Mouse (Mus musculus) limb, embryonic 11.5 days (tissue): Measurements from ENCODE around the gene Foxk1. TPM values are rescaled to one million over a fixed set of nuclear protein-coding genes. Genes with fewer than 3 reads are reported as not detected.

ENCODE experiments used
- ATAC-seq: fragments of 200-750 bp; cut with Nextera tagmentation; 2 replicates; pipeline ENCODE4 v1.8.0; 2017; ENCODE audit warnings: low read depth; ENCODE audit not compliant: insufficient number of reproducible peaks, low FRiP score, low TSS enrichment
- DNase-seq: peaks from one replicate; pipeline ENCODE4 v3.0.0-alpha.2; 2015; ENCODE audit warnings: low spot score
- H3K27ac ChIP-seq: fragments of 300-500 bp; sonication (generic); replicated peaks from 2 replicates; pipeline ENCODE4 v1.5.1; 2014; ENCODE audit warnings: low read depth, mild to moderate bottlenecking, low read length
- H3K27me3 ChIP-seq: fragments of 300-500 bp; sonication (generic); 2 replicates; pipeline ENCODE4 v1.6.1; 2014; ENCODE audit warnings: mild to moderate bottlenecking, low read length, mixed read lengths; ENCODE audit not compliant: control insufficient read depth, insufficient read depth
- H3K36me3 ChIP-seq: fragments of 300-500 bp; sonication (generic); 2 replicates; pipeline ENCODE4 v1.6.1; 2014; ENCODE audit warnings: mild to moderate bottlenecking, low read length, moderate library complexity, mixed read lengths; ENCODE audit not compliant: control insufficient read depth, insufficient read depth
- H3K4me1 ChIP-seq: fragments of 300-500 bp; sonication (generic); 2 replicates; pipeline ENCODE4 v1.6.1; 2014; ENCODE audit warnings: low read length, mixed read lengths; ENCODE audit not compliant: control insufficient read depth, insufficient read depth
- H3K4me2 ChIP-seq: fragments of 300-500 bp; sonication (generic); 2 replicates; pipeline ENCODE4 v1.6.1; 2014; ENCODE audit warnings: low read depth, mild to moderate bottlenecking, moderate library complexity; ENCODE audit not compliant: severe bottlenecking
- H3K4me3 ChIP-seq: fragments of 300-500 bp; sonication (generic); 2 replicates; pipeline ENCODE4 v1.5.1; 2014; ENCODE audit warnings: low read depth, low read length
- H3K9ac ChIP-seq: fragments of 300-500 bp; sonication (generic); 2 replicates; pipeline ENCODE4 v1.6.1; 2014; ENCODE audit warnings: mild to moderate bottlenecking, low read length
- H3K9me3 ChIP-seq: fragments of 300-500 bp; sonication (generic); 2 replicates; pipeline ENCODE4 v1.6.1; 2016; ENCODE audit warnings: low read length; ENCODE audit not compliant: control insufficient read depth
- WGBS: fragments of 180-500 bp; shearing (Covaris S2); extraction: QIAGEN DNeasy Blood & Tissue Kit; methylation state at CpG from one replicate; pipeline ENCODE4 v1.1.7; 2014; 5-methylcytosine and 5-hydroxymethylcytosine counted together
- polyA plus RNA-seq: library from polyadenylated mRNA; unstranded; fragments of >200 nt; fragmentation: Nextera tagmentation; extraction: Ambion mirVana; gene quantifications from 2 replicates; pipeline ENCODE4 v1.2.1, GENCODE M21; 2014

Gene Foxk1
- polyA plus RNA-seq, 1 experiment from 2014 or later, result 3.3 TPM

DNA sequence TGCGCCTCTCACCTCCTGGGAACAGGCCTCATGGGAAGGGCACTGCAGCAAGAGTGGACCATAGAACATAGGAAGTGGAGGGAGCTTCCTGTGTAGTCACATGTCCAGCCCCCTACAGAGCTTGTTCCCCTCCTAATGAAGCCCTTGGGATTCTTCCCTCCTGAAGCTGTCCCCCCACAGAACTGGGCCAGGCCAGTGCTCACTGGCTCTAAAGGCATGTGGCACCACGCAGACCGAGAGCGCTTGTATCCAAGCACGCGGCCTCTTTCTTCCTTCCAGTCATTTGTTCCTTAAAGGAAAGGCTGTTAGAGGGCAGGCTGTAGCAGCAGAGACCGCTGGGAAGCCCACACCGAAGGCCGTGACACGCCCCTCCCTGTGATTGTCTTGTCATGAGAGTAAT, 26.6 kb downstream of the Foxk1 start:
- Histone ChIP-seq H3K9ac (no peak overlapping the region), H3K27me3 (no peaks in the 10 kb centered on the region), H3K27ac (no peak overlapping the region), H3K4me3 (no peak overlapping the region), H3K36me3 (no peaks in the 10 kb centered on the region), H3K9me3 (no peaks in the 10 kb centered on the region), H3K4me1 (peaks cover 6% of the 10 kb centered on the region; the same call in 1 of the 2 replicates), H3K4me2 (no peak overlapping the region)
- WGBS, result 77% methylated on average over 10 of the region's 10 CpGs
- ATAC-seq, result no peak
- DNase-seq, result no peak

- H3K27ac ChIP-seq, result no peak overlapping the region
- peaks cover 6% of the 10 kb centered on the region; the same call in 1 of the 2 replicates for H3K4me1 ChIP-seq
- no peak overlapping the region for H3K4me2 ChIP-seq
- no peaks in the 10 kb centered on the region for H3K9me3 ChIP-seq
- no peak overlapping the region for H3K9ac ChIP-seq
- no peak for ATAC-seq
- H3K4me3 ChIP-seq, result no peak overlapping the region
- no peaks in the 10 kb centered on the region for H3K27me3 ChIP-seq
- no peaks in the 10 kb centered on the region for H3K36me3 ChIP-seq
- WGBS, result 91% methylated on average over 6 of the region's 6 CpGs
- no peak for DNase-seq
These were observed 27.4 kb downstream of the Foxk1 start for GRCm38 (mm10) chr5:142428691-142429090.

- 68% methylated on average over 12 of the region's 12 CpGs for WGBS
- DNase-seq (no peak), ATAC-seq (no peak)
- no peaks in the 10 kb centered on the region for H3K4me1 ChIP-seq
- no peak overlapping the region for H3K4me3 ChIP-seq
- H3K36me3 ChIP-seq, result peaks cover 2% of the 10 kb centered on the region; the same call in 1 of the 2 replicates
- H3K9ac ChIP-seq, result no peak overlapping the region
- no peaks in the 10 kb centered on the region for H3K9me3 ChIP-seq
- H3K27ac ChIP-seq, result no peak overlapping the region
- no peak overlapping the region for H3K4me2 ChIP-seq
- H3K27me3 ChIP-seq, result no peaks in the 10 kb centered on the region
These were observed 29.7 kb downstream of the Foxk1 start for GRCm38 (mm10) chr5:142431029-142431428.

DNA sequence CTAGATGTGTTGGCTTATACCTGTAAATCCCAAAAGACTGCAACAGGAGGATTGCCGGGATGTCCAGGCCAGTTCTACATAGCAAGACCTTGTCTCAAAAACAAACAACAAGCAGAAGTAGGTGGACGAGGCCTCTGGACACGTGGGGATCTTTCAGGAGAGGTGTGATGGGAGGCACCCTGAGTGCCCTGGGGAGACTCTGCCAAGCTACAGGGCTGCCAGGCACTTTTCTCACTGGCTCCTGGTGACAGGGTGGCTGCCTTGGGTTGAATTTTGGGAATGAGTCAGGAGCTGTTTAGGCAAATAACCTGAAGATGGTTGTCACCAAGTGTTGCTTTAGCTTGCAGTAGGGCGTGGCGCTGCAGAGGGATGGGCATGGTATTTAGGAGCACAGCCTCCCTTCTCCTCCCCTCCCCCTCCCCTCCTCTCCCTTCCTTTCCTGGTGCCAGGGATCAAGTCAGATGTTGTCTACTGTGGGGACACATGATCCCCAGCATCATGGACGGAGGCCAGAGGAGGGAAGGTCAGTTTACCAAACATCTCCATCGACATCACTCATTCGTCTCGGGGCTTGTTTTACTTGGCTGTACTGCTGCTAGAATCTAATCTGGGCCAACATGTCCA, 30.6 kb downstream of the Foxk1 start:
- H3K4me2 ChIP-seq, result no peak overlapping the region
- DNase-seq (no peak), ATAC-seq (no peak)
- H3K9ac ChIP-seq, result no peak overlapping the region
- peaks cover 6% of the 10 kb centered on the region for H3K36me3 ChIP-seq
- H3K27me3 ChIP-seq, result no peaks in the 10 kb centered on the region
- no peaks in the 10 kb centered on the region for H3K9me3 ChIP-seq
- 89% methylated on average over 9 of the region's 9 CpGs for WGBS
- H3K4me3 ChIP-seq, result no peak overlapping the region
- H3K27ac ChIP-seq, result no peak overlapping the region
- no peaks in the 10 kb centered on the region for H3K4me1 ChIP-seq

DNA sequence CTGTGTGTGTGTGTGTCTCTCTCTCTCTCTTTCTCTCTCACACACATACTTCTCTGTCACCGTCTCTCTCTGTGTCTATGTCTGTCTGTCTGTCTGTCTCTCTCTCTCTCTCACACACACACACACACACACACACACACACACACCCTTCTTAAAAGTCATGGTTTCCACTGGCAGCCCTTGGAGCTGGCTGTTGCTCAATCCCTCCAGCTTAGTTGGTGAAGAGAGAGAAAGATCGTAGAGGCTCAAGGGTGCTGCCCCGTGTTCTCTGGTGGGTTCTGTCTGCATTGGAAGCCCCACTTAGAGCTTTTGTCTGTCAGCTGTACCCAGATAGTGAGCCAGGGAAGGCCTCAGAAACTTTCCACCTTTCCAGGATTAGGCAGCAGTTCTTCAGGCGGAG, 31.4 kb downstream of the Foxk1 start:
- DNase-seq, result no peak
- no peak for ATAC-seq
- peaks cover 6% of the 10 kb centered on the region for H3K36me3 ChIP-seq
- H3K27me3 ChIP-seq, result no peaks in the 10 kb centered on the region
- no peaks in the 10 kb centered on the region for H3K9me3 ChIP-seq
- no peak overlapping the region for H3K4me3 ChIP-seq
- no peak overlapping the region for H3K27ac ChIP-seq
- no peaks in the 10 kb centered on the region for H3K4me1 ChIP-seq
- WGBS, result 92% methylated on average over 4 of the region's 4 CpGs
- no peak overlapping the region for H3K9ac ChIP-seq
- no peak overlapping the region for H3K4me2 ChIP-seq

GRCm38 (mm10) chr5:142434052-142434451, 32.8 kb downstream of the Foxk1 start:
- Histone ChIP-seq H3K36me3 (peaks cover 6% of the 10 kb centered on the region), H3K9me3 (no peaks in the 10 kb centered on the region), H3K4me3 (no peak overlapping the region), H3K27me3 (no peaks in the 10 kb centered on the region), H3K4me1 (no peaks in the 10 kb centered on the region), H3K9ac (no peak overlapping the region), H3K27ac (no peak overlapping the region), H3K4me2 (no peak overlapping the region)
- no peak for ATAC-seq
- 92% methylated on average over 5 of the region's 5 CpGs for WGBS
- no peak for DNase-seq

DNA sequence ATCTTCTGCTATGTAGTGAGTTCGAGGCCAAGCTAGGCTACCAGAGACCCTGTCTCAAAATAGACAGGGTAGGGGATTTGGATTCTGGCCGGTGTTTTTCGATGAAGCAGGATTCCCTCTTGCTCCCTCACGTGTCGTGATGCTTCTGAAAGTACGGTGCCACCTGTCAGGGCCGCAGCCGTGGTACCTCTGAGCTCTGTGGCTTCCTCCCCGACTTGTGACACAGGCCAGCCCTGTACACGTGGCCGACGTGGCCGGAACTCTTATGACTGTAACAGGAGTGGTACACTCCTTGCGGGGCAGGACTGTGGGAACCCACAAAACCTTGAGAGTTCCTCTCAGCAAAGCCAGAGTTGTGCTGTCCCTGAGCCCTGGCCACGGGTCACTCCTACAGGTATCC, 34.4 kb downstream of the Foxk1 start:
- ATAC-seq (no peak), DNase-seq (no peak)
- WGBS, result 95% methylated on average over 15 of the region's 15 CpGs
- H3K4me2 ChIP-seq, result no peak overlapping the region
- H3K4me1 ChIP-seq, result peaks cover 8% of the 10 kb centered on the region
- no peaks in the 10 kb centered on the region for H3K9me3 ChIP-seq
- no peaks in the 10 kb centered on the region for H3K27me3 ChIP-seq
- no peak overlapping the region for H3K27ac ChIP-seq
- no peak overlapping the region for H3K4me3 ChIP-seq
- peaks cover 6% of the 10 kb centered on the region for H3K36me3 ChIP-seq
- H3K9ac ChIP-seq, result no peak overlapping the region

GRCm38 (mm10) chr5:142438380-142438938, 37.2 kb downstream of the Foxk1 start:
- Histone ChIP-seq H3K27ac (no peak overlapping the region), H3K36me3 (peaks cover 6% of the 10 kb centered on the region), H3K9ac (no peak overlapping the region), H3K27me3 (no peaks in the 10 kb centered on the region), H3K4me2 (no peak overlapping the region), H3K9me3 (no peaks in the 10 kb centered on the region), H3K4me1 (peaks cover 18% of the 10 kb centered on the region), H3K4me3 (no peak overlapping the region)
- WGBS, result 96% methylated on average over 16 of the region's 16 CpGs
- no peak for ATAC-seq
- DNase-seq, result no peak
